Mouse (Mus musculus): ENCODE results near the gene Tmem259.

GRCm38 (mm10) chr10:79965325-79965724 is 18.8 kb downstream of the Tmem259 start:
- TF ChIP-seq MAX (IDR thresholded peaks at IDR 0.05): no peak
- no peak for TF ChIP-seq CTCF (IDR thresholded peaks at IDR 0.05; ENCODE audit: control insufficient read depth, insufficient read depth, insufficient read length)
- no peak for TF ChIP-seq USF1 (IDR thresholded peaks at IDR 0.05; ENCODE audit: low read depth)
- TF ChIP-seq CEBPB (IDR thresholded peaks at IDR 0.05; ENCODE audit: low read depth): no peak
- TF ChIP-seq FOSL1 (IDR thresholded peaks at IDR 0.05; ENCODE audit: insufficient read depth, low read length, poor library complexity, severe bottlenecking): no peak
- TF ChIP-seq MYOD1 (IDR thresholded peaks at IDR 0.05; ENCODE audit: control insufficient read depth, insufficient read length, low read depth): no peak

All from C2C12 (cell line).